Mouse (Mus musculus): ENCODE data around the gene Prc1.
A peak's percentile ranks its signal among the peaks of the same experiment; 100 is the strongest.

Prc1 gene

DNA sequence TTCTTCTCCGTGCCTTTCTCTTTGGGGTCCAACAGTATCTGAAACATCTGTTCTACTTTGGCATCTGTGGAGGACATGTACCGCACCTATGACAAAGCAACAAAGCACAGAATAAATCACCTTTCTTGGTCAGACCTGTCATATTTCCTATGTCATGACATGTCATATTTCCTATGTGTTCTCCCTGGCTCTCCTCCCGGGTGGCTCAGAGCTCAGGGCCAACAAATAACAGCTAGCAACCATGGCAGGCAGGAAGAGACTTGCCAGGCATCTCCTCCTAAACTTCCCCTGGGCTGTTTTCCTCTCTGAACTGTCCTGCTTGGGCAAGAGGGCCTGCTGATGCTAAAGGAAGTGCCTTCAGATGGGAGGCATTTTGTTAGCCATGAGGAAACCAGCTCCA, 42.7 kb downstream of the Prc1 start:
- no peak for DNase-seq (ENCODE audit: low spot score)

DNA sequence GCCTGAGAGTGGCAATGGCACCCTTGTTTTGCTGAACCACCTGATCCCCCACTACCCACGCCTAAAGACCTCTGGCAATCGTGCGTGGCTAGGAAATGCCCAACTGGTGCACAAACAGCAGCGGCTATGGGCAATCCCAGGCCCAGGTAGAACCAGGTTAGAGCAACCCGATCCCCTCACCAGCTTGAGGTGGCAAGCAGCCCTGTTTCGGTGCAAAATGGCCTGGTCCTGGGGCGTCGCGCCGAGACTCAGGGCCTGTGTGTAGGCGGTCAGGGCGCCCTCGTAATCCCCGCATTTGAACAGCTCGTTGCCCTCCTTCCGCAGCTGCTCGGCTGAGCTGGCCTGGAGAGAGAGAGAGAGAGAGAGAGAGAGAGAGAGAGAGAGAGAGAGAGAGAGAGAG, 45.1 kb downstream of the Prc1 start:
- peak; percentile 40 for DNase-seq (ENCODE audit: low spot score)

DNA sequence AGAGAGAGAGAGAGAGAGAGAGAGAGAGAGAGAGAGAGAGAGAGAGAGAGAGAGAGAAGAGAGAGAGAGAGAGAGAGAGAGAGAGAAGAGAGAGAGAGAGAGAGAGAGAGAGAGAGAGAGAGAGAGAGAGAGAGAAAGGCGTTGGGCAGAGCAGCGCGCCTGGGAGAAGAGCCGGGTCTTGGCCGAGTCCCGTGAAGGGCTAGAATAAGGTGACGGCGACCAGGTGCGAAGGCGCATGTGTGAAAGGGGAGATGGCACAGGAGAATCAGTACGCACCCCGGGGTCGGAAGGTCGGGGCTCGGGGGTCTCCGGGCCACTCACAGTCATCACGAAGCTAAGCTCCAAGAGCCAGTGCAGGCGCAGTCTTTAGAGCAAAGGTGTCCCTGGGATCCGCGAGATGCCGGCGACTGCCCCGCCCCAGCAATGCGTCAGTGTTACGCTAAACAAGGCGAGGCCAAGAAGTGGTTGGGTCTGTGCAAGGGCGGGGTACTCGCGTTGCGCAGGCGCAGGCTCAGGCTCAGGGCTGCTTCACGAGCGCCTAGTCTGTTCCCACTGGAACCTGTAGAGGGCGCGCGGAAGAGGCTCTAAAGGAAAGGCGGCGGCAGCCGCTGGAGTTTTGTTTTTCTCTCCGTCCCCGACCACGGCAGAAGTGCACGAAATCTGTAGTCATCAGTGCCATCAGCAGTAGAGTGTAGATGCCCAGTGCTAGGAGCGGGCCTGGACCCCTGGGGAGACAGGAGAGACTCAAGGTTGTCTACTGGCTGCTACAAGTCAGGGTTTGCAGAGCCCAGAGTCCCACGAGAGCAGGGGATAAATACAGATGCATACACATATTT, 45.8 kb downstream of the Prc1 start:
- DNase-seq (ENCODE audit: low spot score), result peak; percentile 99

DNA sequence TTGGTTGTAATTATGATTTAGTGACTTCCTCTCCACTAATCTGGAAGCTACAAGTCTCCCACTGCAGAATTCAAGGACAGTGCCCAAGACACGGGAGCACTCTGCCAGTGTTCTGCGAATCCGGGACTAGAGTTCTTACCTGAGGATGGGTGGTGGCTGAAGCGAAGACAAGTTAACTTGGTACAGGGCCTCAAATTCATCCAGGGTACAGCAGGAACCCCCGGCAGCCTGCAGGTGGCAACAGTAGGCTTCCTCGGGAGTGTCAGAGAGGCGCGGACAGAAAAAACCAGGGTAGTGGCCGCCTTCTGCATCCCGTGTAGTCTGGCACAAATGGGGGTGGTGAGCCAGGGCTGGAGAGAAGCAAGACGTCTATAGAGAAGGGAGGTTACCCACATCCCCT, 46.5 kb downstream of the Prc1 start, which contains the start of gene Unc45a:
TSS of gene Unc45a (minus strand) at position 213 of the 400 bp plus-strand sequence.
- DNase-seq (ENCODE audit: low spot score), result peak; percentile 86

DNA sequence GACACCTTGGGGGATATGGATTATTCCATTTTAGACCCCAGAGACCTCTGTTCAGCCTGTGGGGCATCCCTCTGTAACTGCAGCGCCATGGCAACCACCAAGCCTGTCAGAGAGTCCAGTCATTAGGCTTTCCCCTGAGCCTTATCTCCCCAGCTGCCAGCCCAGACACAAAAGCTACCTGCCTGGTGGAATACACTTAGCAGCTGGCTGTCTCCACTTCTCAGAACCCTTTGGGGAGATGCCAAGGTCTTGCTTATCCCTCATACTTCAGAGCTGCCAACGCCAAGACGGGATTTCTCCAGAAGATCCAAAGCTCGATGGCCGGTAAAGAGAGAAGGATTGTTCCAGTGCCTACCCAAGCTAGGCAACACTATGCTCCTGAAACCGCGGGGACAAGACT, 47.5 kb downstream of the Prc1 start:
- DNase-seq (ENCODE audit: low spot score), result no peak

DNA sequence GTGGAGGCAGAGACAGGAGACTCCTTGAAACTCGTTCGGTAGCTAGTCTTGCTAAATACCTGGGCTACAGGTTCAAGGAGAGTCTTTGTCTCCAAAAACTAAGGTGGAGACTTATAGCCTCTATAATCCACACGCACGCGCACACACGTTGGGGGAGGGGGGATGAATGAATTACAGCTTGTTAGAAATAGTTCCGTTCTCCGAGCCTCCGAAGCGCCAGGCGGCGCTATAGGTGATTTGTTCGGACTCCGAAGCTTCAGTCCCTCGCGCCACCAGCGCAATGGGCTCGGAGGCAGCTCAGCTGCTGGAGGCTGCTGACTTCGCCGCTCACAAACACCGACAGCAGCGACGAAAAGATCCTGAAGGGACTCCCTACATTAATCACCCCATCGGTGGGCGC, 48.6 kb downstream of the Prc1 start, which contains the start of gene Hddc3:
TSS of gene Hddc3 (plus strand) at position 247 of the 400 bp plus-strand sequence.
- peak; percentile 98 for DNase-seq (ENCODE audit: low spot score)

DNA sequence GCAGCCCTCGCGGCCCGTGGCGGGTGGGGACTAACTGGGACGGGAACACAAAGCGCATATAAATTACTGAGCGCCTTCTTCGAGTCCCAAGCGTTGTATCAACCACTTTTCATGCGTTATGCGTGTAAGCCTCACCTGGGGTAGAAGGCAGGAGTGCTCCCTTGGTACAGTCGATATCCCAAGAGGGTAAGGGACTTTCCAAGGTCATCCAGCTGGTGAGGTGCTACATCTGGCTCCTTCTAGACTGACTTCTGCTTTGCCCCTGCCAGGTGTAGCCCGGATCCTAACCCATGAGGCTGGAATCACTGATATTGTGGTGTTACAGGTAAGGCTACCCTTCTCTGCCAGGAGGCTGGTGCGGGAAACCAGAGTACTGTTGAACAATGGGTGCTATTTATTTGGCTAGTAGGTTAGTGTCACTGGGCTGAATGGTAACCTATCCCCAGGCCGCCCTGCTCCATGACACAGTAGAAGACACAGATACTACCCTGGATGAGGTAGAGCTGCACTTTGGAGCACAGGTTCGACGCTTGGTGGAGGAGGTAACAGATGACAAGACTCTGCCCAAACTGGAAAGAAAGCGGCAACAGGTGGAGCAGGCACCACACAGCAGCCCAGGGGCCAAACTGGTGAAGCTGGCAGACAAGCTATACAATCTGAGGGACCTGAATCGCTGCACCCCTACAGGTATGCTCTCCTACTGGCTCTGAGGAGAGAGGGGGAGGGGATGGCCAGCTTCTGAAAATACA, 49.2 kb downstream of the Prc1 start:
- no peak for DNase-seq (ENCODE audit: low spot score)

DNA sequence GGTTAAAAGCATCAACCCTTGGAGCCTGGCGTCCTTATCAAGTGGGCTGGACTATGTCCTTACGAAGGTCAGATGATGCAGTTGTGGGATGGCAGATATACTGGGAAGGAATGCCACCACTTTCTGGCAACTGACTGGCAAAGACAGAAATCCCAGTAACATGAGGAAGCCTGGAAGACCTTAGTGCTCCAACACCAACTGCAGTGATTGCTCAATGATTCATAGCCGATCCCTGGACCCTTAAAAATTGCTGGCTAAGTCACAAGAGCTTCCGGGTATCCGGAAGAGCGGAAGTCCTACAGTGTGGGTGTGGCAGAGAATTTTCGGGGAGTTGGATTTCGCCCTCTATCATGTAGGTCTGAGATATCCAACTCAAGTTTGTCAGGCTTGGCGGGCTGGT, 51.9 kb downstream of the Prc1 start:
- no peak for DNase-seq (ENCODE audit: low spot score)

DNA sequence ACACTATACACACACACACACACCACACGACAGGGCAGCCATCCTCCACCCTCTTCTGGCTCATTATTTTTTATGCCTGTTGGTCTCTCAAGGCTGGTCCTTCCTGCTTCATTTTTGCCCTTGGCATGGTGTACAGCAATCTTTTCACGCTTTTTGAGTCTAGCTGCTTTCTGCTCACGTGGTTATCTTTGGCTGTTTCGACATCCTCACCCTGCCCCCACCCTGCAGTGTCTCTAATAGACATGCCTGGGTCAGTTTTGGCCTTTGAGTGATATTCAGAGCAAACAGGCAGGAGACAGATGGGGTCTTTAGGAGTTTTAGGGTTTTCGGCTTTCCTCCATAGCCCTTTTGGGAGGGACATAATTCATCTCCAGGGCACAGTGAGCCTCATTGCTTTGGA, 52.6 kb downstream of the Prc1 start:
- DNase-seq (ENCODE audit: low spot score), result no peak

DNA sequence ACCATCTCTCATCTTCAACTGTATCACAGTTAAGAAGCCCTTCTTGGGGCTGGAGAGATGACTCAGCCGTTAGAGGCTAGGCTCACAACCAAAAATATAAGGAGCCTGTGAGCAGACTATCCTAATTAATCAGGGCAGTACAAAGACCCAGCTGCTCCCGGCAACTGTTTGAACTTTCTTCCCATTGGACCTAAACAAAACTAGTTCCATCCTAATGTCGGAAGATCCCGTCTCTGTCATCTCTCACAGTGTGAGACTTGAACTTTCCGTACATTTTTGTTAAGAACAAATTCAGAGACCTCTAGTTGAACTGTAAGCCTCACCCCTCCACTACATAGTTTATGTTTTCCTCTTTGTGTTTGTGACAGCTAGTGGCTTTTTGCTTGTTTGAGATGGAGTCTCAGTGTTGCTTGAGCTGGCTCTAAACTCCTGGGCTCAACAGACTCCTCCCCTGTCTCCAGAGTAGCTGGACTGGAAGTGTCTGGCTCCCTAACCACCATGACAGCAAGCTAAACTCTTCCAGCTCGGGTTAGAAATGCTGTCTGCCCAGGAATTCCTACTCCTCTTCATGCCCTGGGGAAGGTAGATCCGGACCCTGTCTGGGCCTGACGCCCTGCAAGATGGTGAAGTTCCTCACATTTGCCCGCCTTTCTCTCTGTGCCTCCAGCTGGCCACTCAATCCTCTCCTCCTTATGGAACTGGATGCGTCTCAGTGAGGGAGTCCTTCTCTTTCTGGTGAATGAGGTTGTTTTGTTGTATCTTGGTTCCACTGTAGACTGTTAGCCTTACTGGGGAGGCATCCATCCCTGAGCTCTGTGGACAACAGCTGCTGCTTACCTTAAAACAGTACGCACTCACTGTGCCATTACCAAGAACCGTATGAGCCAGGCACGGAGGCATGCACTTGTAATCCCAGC, 53.7 kb downstream of the Prc1 start:
- no peak for DNase-seq (ENCODE audit: low spot score)

DNA sequence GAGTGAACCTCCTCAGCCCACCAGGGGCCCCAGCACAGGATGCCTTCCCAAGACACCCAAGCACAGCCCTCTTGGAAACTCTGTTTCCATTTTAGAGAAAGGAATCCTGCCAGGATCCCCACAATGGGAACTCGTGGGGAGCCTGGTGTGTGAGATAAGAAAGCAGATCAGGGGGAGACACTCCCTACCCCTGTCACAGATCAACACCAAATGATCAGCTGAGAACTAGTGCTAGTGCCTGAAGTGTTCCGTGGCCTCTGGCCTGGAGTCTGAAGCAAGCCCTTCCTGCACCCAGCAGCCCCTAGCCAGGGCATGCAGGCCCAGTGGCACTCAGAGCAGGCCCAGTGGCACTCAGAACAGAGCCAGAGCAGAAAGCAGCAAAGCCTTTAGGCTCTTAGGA, 56.6 kb downstream of the Prc1 start:
- no peak for DNase-seq (ENCODE audit: low spot score)

DNA sequence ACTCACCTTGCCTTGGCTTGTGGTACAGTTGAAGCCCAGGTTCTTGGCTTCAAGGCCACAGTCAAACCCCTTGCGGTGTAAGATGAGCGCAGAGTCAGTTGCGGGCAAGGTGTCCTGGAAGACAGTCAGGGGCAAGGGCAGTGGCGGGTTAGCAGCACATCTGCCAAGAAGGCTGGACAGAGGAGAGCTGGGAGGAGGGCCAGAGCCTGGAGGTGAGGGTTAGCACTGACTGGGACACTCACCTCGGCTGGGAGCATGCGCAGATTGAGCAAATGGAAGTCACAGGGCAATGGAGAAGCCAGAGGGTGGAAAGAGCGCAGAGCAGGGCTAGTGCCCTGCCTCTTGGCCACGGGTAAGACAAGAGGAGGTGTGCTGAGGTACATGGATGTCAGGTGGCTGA, 58.7 kb downstream of the Prc1 start:
- no peak for DNase-seq (ENCODE audit: low spot score)

DNA sequence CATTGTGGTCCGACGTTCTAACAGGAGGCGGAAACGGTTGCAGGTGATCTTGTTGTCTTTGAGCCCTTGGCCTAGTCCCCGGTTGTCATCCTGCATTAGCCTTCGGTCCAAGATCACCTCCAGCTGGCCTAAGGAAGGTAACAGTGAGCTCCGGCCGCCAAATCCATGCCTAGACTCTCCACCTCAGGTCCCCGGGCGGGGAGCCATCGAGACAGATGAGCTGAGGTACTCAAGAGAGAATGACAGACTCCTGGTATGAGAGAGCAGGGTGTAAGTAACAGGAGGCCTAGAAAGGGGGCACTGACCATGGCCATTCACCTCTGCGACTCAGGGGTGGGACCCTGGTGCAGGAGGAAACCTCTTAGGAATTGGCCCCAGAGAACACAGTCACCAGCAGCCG, 62.1 kb downstream of the Prc1 start:
- no peak for DNase-seq (ENCODE audit: low spot score)

DNA sequence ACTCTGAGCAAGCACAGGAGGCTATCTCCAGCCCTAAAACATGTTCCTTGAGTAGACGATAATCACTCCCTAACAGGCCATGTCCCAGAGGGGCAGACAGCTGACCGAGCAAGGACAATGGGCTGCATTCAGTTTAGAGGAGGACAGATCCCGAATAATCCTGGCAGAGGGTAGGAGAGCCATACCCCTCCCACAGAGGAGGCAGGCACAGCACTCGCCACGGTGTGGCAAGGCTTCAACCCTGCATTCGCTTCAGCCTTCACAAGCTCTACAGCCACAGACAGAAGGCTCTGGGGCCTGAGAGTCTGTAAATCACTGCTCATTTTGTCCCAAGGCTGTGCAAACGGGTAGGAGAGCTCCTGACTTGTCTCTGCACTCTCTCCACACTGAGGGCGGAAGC, 62.9 kb downstream of the Prc1 start:
- DNase-seq (ENCODE audit: low spot score), result peak; percentile 53

DNA sequence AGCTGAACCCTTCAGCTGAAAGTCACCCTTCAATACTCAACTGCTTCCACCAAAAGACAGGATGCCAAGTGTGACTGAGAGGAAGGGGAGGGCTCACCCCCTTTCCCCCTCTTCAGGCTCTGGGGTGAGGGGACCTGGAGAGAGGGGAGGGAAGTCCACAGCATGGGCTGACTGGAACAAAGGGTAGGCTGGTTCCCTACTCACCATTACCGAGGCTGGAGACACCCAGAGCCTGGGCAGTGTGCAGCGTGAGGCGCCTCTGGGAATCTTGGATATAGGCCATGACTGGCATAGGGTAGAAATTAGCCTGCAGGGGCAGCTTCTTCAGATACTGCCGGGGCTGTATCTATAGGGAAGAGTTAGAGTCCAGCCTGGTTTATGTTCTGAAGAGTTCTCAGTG, 63.8 kb downstream of the Prc1 start:
- no peak for DNase-seq (ENCODE audit: low spot score)

DNA sequence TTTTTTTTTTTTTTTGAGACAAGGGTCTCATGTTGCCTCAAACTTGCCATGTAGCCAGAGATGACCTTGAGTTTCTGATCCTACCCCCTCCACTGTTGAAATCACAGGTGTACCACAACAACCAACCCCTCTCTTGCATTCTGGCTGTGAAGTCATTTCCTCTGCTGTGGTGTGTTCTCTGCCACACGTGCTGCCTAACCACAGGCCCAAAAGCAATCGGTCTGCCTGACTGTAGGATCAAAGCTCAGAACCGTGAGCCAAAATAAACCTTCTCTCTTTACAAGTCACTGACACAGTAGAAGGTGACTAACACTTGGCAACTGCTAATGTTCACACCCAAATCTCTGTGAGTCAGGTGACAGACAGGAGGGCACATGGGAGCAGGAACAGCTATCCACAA, 66.2 kb downstream of the Prc1 start:
- no peak for DNase-seq (ENCODE audit: low spot score)

DNA sequence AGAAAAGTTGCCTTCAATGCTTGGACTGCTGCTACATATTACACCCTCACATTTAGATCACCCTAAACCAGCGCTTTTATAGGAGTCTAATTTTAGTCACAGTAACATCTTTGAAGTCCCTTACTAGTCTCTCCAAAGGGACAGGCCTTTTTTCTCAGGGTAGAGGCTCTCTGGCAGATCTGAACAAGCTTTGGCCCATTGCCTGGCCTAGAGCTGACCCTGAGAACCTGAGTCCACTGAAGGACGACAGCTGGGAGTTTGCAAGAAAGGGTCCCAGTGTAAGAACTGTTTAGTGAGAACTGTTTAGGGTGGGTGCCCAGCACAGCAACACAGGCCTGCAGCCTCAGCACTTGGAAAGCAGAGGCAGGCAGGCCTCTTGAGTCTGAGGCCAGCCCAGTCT, 71.5 kb downstream of the Prc1 start:
- no peak for DNase-seq (ENCODE audit: low spot score)

All from embryo, embryonic 10.5 days (tissue).